Mouse (Mus musculus) spleen, adult 12 weeks (tissue): ENCODE measurements around the gene Emc10.

Experiments used
- DNase-seq: peaks from one replicate; pipeline ENCODE4 v3.0.0; 2022; ENCODE audit warnings: low spot score

Emc10 gene

GRCm38 (mm10) chr7:44525126-44525832 is 28.9 kb upstream of the Emc10 start:
- no peak for DNase-seq

GRCm38 (mm10) chr7:44524502-44524901 is 28.2 kb upstream of the Emc10 start, which contains the start of gene Mybpc2:
TSS of gene Mybpc2 (minus strand) at chr7:44524656.
- no peak for DNase-seq

- no peak for DNase-seq
These were observed 26.7 kb upstream of the Emc10 start for GRCm38 (mm10) chr7:44523056-44523455.

- no peak for DNase-seq
These were observed 25.4 kb upstream of the Emc10 start for GRCm38 (mm10) chr7:44521710-44522109.

GRCm38 (mm10) chr7:44520990-44521389 is 24.7 kb upstream of the Emc10 start:
- no peak for DNase-seq

GRCm38 (mm10) chr7:44519240-44519913 is 23.0 kb upstream of the Emc10 start:
- no peak for DNase-seq

- no peak for DNase-seq
These were observed 11.2 kb upstream of the Emc10 start for GRCm38 (mm10) chr7:44507491-44507890.

GRCm38 (mm10) chr7:44501563-44502115 is 5.3 kb upstream of the Emc10 start:
- peak; percentile 60 for DNase-seq

- no peak for DNase-seq
These were observed 3.7 kb upstream of the Emc10 start for GRCm38 (mm10) chr7:44500046-44500445.

GRCm38 (mm10) chr7:44498922-44499321 is 2.6 kb upstream of the Emc10 start:
- DNase-seq, result no peak

- no peak for DNase-seq
These were observed 1.2 kb upstream of the Emc10 start for GRCm38 (mm10) chr7:44497361-44498055.

- no peak for DNase-seq
These were observed 411 bp upstream of the Emc10 start for GRCm38 (mm10) chr7:44496771-44497109.

- DNase-seq, result no peak
These were observed 1.2 kb downstream of the Emc10 start for GRCm38 (mm10) chr7:44495086-44495485.

- DNase-seq, result no peak
These were observed 1.6 kb downstream of the Emc10 start for GRCm38 (mm10) chr7:44494681-44495080.

- DNase-seq, result no peak
These were observed 4.0 kb downstream of the Emc10 start for GRCm38 (mm10) chr7:44492166-44492826.

- no peak for DNase-seq
These were observed 4.9 kb downstream of the Emc10 start for GRCm38 (mm10) chr7:44491391-44491790.

GRCm38 (mm10) chr7:44490281-44490680 is 6.0 kb downstream of the Emc10 start:
- DNase-seq, result no peak

- no peak for DNase-seq
These were observed 7.8 kb downstream of the Emc10 start for GRCm38 (mm10) chr7:44488545-44488944.

- no peak for DNase-seq
These were observed 8.4 kb downstream of the Emc10 start for GRCm38 (mm10) chr7:44487936-44488335.

GRCm38 (mm10) chr7:44486927-44487575 is 9.3 kb downstream of the Emc10 start:
- no peak for DNase-seq

- DNase-seq, result no peak
These were observed 10.6 kb downstream of the Emc10 start for GRCm38 (mm10) chr7:44485572-44486195.
